Mouse (Mus musculus): Measurements from ENCODE around the gene Lyzl4. TPM values are rescaled to one million over a fixed set of nuclear protein-coding genes. Genes with fewer than 3 reads are reported as not detected.

Gene Lyzl4
- polyA plus RNA-seq, 1 experiment: 0.32 TPM

DNA sequence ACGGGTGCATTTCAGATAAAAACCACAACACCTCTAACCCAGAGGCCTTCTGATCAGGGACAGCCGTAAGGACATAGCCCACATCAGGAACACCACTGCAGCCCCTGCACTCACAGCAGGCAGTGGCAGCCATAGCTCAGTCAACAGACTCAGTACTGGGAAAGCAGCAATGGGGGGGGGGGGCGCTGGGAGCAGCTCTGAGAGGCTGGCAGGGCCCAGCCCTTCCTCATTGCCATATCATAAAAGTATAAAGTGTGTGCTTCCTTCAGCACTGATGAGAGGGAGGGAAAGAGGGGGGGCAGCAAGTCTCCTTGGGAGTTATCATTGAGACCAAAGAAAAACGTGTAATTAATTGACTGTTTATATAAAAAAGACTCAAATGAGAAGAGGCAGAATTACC, 94.5 kb downstream of the Lyzl4 start:
- 34% methylated on average over 4 of the region's 4 CpGs for WGBS
- Histone ChIP-seq H3K4me1 (ENCODE audit: control insufficient read depth, insufficient read depth, insufficient read length, low read length) (peaks cover 23% of the 10 kb centered on the region), H3K36me3 (ENCODE audit: control insufficient read depth, insufficient read depth, low read length) (no peaks in the 10 kb centered on the region), H3K27ac (ENCODE audit: insufficient read depth, low read depth, low read length) (no peak overlapping the region), H3K27me3 (ENCODE audit: control insufficient read depth, insufficient read depth, low read length) (no peaks in the 10 kb centered on the region), H3K4me3 (ENCODE audit: low read depth, low read length) (no peak overlapping the region)
- no peak for TF ChIP-seq CTCF (IDR thresholded peaks at IDR 0.05; ENCODE audit: extremely low read depth, insufficient read length, insufficient replicate concordance, low read depth, low read length)
- no peak for TF ChIP-seq POLR2A (IDR thresholded peaks at IDR 0.05; ENCODE audit: low read depth, low read length)

DNA sequence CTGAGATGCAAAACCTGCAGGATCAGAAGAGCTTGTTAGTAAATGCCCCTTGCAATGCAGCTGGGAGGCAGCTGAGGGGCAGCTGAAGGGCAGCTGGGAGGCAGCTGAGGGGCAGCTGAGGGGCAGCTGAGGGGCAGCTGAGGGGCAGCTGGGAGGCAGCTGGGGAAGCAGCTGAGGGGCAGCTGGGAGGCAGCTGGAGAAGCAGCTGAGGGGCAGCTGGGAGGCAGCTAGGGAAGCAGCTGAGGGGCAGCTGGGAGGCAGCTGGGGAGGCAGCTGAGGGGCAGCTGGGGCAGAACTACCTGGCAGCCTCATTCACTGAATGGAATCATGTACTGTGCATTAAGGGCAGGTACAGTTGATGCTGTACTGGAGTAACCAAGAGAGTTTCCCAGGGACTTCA, 100.4 kb downstream of the Lyzl4 start:
- Histone ChIP-seq H3K4me1 (ENCODE audit: control insufficient read depth, insufficient read depth, insufficient read length, low read length) (peaks cover 13% of the 10 kb centered on the region; the same call in 1 of the 2 replicates), H3K27ac (ENCODE audit: insufficient read depth, low read depth, low read length) (no peak overlapping the region), H3K36me3 (ENCODE audit: control insufficient read depth, insufficient read depth, low read length) (no peaks in the 10 kb centered on the region), H3K4me3 (ENCODE audit: low read depth, low read length) (no peak overlapping the region), H3K27me3 (ENCODE audit: control insufficient read depth, insufficient read depth, low read length) (no peaks in the 10 kb centered on the region)
- TF ChIP-seq CTCF (IDR thresholded peaks at IDR 0.05; ENCODE audit: extremely low read depth, insufficient read length, insufficient replicate concordance, low read depth, low read length) (no peak), POLR2A (IDR thresholded peaks at IDR 0.05; ENCODE audit: low read depth, low read length) (no peak)

DNA sequence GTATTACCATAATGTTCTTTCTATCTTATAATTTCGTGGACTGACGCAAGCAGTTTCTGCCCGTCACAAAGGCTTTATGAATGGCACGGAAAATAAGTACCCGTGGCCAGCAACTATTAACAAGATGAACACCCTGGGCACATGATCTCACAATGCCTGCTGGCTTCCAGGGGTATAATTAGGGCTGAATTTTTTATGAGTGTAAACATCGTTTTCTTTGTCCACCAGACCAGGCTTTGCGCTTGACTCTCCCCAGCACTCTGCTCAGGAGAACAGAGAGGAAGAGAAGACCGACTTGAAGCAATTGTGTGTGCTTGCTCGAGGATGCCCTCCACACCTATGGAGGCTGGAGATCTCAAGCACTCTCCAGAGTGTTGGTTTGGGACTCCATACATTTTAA, 109.3 kb downstream of the Lyzl4 start:
- H3K27me3 ChIP-seq (ENCODE audit: control insufficient read depth, insufficient read depth, low read length): no peaks in the 10 kb centered on the region
- H3K27ac ChIP-seq (ENCODE audit: insufficient read depth, low read depth, low read length): no peak overlapping the region
- TF ChIP-seq POLR2A (IDR thresholded peaks at IDR 0.05; ENCODE audit: low read depth, low read length): no peak
- TF ChIP-seq CTCF (IDR thresholded peaks at IDR 0.05; ENCODE audit: extremely low read depth, insufficient read length, insufficient replicate concordance, low read depth, low read length): no peak
- no peak overlapping the region for H3K4me3 ChIP-seq (ENCODE audit: low read depth, low read length)
- H3K4me1 ChIP-seq (ENCODE audit: control insufficient read depth, insufficient read depth, insufficient read length, low read length): no peaks in the 10 kb centered on the region
- 82% methylated on average over 9 of the region's 9 CpGs for WGBS
- no peaks in the 10 kb centered on the region for H3K36me3 ChIP-seq (ENCODE audit: control insufficient read depth, insufficient read depth, low read length)

DNA sequence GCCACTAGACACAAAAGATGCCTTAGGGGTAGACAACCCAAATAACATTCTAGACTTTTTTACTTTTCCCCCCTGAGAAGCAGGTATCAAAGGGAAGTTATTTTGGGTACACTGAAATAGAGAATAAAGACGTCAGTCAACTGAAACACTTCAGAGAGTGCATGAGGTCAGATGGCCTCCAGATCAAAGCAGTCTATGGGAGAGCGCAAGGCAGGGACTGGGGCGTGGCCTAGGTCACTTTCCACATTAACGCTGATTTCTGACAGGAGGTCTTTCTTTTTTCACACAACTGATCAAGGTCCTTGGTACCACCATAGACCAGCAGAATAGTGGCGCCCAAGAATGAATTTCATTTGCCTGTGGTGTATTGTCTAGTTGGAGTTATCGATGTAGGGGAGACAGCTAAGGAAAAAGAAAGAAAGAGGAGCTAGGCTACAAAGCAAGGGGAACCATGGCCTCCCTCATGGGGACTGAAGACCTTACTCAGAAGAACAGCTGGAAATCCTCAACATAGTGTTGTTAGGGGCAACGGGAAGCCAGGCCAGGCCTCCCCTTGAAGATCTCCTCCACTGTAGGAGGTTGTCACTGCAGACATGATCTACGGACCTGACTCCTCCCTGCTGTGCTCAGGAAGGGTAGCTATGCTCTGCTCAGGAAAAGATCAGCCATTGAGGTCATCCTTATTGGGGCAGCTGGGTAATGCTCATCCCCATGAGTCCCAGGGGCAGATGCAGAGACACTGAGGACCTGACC, 113.1 kb downstream of the Lyzl4 start:
- no peak overlapping the region for H3K27ac ChIP-seq (ENCODE audit: insufficient read depth, low read depth, low read length)
- no peaks in the 10 kb centered on the region for H3K36me3 ChIP-seq (ENCODE audit: control insufficient read depth, insufficient read depth, low read length)
- no peaks in the 10 kb centered on the region for H3K27me3 ChIP-seq (ENCODE audit: control insufficient read depth, insufficient read depth, low read length)
- H3K4me1 ChIP-seq (ENCODE audit: control insufficient read depth, insufficient read depth, insufficient read length, low read length): no peaks in the 10 kb centered on the region
- TF ChIP-seq POLR2A (IDR thresholded peaks at IDR 0.05; ENCODE audit: low read depth, low read length) (no peak), CTCF (IDR thresholded peaks at IDR 0.05; ENCODE audit: extremely low read depth, insufficient read length, insufficient replicate concordance, low read depth, low read length) (no peak)
- no peak overlapping the region for H3K4me3 ChIP-seq (ENCODE audit: low read depth, low read length)
- 74% methylated on average over 8 of the region's 8 CpGs for WGBS

Other genes starting within 250 kb of the Lyzl4 start
- gene Cck, start 146.4 kb downstream of the Lyzl4 start, polyA plus RNA-seq (2012; rRNA removed): 168 and 248 TPM in 2 replicates
- 43.5 and 171 TPM in 2 replicates for gene Vipr1, start 620 bp upstream of the Lyzl4 start, polyA plus RNA-seq (2012; rRNA removed)
- gene Sec22c, start 63.4 kb upstream of the Lyzl4 start, polyA plus RNA-seq (2012; rRNA removed): 18.2 and 27.0 TPM in 2 replicates
- gene Ss18l2, start 68.2 kb upstream of the Lyzl4 start, polyA plus RNA-seq (2012; rRNA removed): 10.9 and 11.6 TPM in 2 replicates
- 16.7 and 30.2 TPM in 2 replicates for gene Nktr, start 77.1 kb upstream of the Lyzl4 start, polyA plus RNA-seq (2012; rRNA removed)
- gene Zfp651, start 117.2 kb upstream of the Lyzl4 start, polyA plus RNA-seq (2012; rRNA removed): 5.9 and 8.9 TPM in 2 replicates
- gene Klhl40, start 135.5 kb upstream of the Lyzl4 start, polyA plus RNA-seq (2012; rRNA removed): 0.14 TPM in 1 of 2 replicates, not detected in the other
- gene Hhatl, start 150.4 kb upstream of the Lyzl4 start, polyA plus RNA-seq (2012; rRNA removed): 5.1 and 5.2 TPM in 2 replicates
- gene Ccdc13, start 197.4 kb upstream of the Lyzl4 start, polyA plus RNA-seq (2012; rRNA removed): 0.65 TPM in 1 of 2 replicates, not detected in the other
- 7.0 and 11.4 TPM in 2 replicates for gene Higd1a, start 216.3 kb upstream of the Lyzl4 start, polyA plus RNA-seq (2012; rRNA removed)